Mouse (Mus musculus): ENCODE data around the gene Arhgap15. TPM values are rescaled to one million over a fixed set of nuclear protein-coding genes. Genes with fewer than 3 reads are reported as not detected.

Arhgap15 gene
- total RNA-seq, 2 experiments from 2014 or later: 9.4 to 9.8 TPM

DNA sequence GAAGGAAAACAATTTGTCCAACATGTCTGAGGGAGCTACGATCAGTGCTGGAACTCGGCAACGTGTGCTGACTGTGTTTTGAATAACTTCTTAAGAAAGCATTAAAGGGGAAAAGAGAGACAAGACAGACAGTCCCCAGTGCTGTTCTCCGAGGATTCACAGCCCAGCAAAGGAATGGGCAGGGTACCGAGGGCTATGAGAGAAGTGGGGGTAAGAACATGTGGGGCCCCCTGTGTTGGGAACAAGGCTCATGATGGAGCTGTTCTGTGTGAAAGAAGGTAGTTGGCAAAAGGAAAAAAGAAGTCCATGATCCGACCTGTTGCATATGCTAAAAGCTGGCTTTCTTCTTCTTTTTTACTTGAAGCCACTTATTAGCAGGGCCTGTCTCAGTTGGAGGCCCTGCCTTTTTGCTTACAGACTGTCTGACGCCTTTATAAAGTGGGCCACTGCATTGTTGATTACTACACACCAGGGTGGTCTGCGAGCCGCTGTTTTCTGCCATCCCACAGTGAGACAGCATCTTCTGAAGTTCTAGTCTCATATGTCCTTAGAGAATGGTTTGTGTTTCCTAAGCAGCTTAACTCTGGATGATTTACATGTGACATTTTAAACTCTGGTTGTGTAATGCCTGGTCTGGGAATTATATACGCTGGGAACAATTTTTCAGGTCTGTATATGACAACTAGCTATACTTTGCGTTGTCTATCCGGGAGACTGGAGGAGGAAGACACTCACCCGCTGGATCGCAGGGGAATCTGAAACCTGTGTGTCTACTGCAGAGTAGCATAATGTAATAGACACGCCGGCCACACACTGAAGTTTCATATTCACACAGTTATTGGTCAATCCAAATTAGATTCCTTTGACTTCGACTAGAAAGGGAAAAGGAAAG is 523.1 kb downstream of the Arhgap15 start:
- DNase-seq (ENCODE audit: extremely low spot score in 1 of 2, low spot score in 1 of 2): no peak

DNA sequence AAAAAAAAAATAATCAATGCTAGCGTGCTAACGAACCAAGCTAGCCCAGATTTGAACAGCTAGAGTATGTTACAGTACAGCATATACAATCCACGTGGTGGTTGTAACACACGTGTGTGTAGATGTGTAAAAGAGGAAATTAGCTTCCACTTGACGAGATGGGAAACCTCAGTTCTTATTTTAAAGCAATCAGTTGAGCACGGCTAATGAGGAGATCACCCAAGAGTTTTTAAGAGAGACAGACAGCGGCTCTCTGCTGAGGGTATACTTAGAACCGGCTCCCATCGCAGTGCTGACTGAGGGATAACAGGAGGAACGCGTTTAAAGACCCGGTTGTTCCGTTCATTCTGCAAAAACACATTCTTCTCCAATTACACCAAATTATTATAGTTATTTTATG is 524.0 kb downstream of the Arhgap15 start:
- no peak for DNase-seq (ENCODE audit: extremely low spot score in 1 of 2, low spot score in 1 of 2)

DNA sequence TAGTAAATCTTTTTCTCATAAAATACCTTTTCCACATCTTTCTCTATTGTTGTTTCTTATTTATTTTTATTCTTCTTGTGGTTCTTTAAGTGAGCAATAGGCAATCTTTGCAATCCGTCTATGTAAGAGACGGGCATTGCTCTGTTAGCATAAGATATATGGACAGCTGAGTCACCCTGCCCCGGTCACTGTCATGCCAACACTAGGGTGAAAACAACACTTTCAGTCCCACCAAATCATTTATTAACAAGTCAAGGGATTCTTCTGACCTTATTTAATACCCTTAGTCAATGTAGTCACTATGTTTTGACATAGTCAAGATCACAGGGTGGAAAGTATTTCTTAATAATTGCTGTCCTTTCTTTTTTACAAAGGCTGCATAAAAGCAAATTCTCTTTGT is 525.8 kb downstream of the Arhgap15 start:
- DNase-seq (ENCODE audit: extremely low spot score in 1 of 2, low spot score in 1 of 2): no peak

- no peak for DNase-seq (ENCODE audit: extremely low spot score in 1 of 2, low spot score in 1 of 2)
These were observed 537.6 kb downstream of the Arhgap15 start for GRCm38 (mm10) chr2:44286181-44286719.

- DNase-seq (ENCODE audit: extremely low spot score in 1 of 2, low spot score in 1 of 2): no peak
These were observed 550.5 kb downstream of the Arhgap15 start for GRCm38 (mm10) chr2:44299156-44299555.

GRCm38 (mm10) chr2:44299909-44300308 is 551.3 kb downstream of the Arhgap15 start:
- no peak for DNase-seq (ENCODE audit: extremely low spot score in 1 of 2, low spot score in 1 of 2)

- no peak for DNase-seq (ENCODE audit: extremely low spot score in 1 of 2, low spot score in 1 of 2)
These were observed 551.8 kb downstream of the Arhgap15 start for GRCm38 (mm10) chr2:44300466-44300865.

GRCm38 (mm10) chr2:44304261-44304970 is 555.8 kb downstream of the Arhgap15 start:
- DNase-seq (ENCODE audit: extremely low spot score in 1 of 2, low spot score in 1 of 2): no peak

GRCm38 (mm10) chr2:44304971-44305808 is 556.6 kb downstream of the Arhgap15 start:
- no peak for DNase-seq (ENCODE audit: extremely low spot score in 1 of 2, low spot score in 1 of 2)

GRCm38 (mm10) chr2:44306137-44306536 is 557.5 kb downstream of the Arhgap15 start:
- no peak for DNase-seq (ENCODE audit: extremely low spot score in 1 of 2, low spot score in 1 of 2)

- DNase-seq (ENCODE audit: extremely low spot score in 1 of 2, low spot score in 1 of 2): no peak
These were observed 560.5 kb downstream of the Arhgap15 start for GRCm38 (mm10) chr2:44309124-44309523.

DNA sequence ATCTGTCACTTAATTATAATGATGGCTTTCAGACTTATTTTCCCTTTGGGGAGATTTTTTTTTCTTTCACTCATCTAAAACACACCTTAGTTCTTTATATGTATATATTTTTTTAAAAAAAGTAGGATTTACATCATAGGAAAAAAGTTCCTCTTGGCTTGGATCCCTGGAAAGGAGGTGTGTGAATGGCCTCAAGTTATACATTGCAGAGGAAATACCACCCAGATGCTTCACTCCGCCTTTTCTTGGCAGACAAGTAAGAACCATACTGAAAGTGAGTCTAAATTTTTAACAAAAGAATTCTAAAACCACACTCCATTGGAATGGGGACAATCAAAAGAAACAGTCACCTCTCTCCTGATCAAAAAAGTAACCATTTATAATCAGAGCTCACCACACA is 560.9 kb downstream of the Arhgap15 start:
- DNase-seq (ENCODE audit: extremely low spot score in 1 of 2, low spot score in 1 of 2): no peak

DNA sequence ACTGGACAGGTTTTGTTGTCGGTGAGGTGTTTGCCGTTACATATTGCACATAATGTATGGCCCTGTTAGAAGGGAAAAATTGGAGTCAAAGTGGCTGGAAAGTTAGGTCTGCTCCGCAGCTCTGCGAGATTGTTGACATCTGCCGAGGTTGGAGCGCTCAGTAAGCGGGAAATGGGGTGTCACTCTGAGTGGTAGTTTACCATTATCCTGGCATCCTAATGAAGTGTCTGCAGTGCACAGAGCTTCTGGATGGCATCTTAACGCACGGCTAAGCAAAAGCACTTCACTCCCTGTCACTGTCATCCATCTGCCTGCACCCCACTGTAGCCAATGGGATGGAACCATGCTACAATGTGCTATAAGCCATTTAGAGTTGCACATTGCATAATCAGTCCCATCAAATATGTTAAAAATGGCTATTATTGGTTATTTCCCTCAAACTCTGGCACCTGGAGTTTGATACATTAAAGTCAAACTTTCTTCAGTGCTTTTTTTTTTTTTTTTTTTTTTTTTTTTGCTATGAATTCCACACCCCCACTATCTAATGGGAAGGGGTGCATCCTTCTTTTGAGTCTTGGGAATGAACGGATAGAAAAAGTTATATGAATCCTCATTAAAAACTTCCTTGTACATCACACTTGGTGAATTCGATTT is 561.6 kb downstream of the Arhgap15 start:
- no peak for DNase-seq (ENCODE audit: extremely low spot score in 1 of 2, low spot score in 1 of 2)

- DNase-seq (ENCODE audit: extremely low spot score in 1 of 2, low spot score in 1 of 2): no peak
These were observed 562.6 kb downstream of the Arhgap15 start for GRCm38 (mm10) chr2:44311216-44311615.

DNA sequence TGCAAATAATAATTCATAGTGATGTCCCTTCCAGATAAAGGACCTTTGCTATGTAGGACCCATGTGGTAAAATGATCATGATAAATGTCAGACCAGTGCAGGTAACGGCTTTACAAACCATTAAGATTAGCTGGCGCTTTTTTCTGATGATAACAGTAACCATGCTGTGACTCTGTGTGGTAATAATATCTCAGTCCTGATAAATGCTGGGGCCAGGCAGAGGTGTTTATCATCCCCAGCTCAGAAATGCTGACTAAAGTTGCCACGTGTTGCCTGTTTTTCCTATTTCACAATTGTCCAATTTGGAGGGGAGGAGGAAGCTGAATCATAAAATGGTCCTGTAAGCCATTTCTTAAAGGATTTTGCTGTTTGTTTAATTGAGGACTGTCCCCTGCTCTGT is 564.9 kb downstream of the Arhgap15 start:
- DNase-seq (ENCODE audit: extremely low spot score in 1 of 2, low spot score in 1 of 2): no peak

DNA sequence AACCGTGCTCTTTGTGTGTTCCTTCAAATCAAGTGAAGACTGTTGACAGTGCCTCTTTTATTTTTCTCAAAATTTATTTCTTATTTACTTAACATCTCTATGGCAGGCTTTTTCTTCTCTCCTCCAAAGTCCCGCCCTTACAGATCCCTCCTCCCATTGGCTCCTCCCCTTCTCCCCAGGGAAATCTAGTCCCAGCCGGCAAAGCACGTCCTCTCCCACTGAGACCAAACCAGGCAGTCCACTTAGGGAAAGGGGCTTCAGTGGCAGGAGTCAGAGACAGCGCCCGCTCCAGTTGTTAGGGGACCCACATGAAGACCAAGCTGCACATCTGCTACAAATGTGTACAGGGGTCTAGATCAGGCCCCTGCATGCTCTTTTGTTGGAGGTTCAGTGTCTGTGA is 569.8 kb downstream of the Arhgap15 start:
- DNase-seq (ENCODE audit: extremely low spot score in 1 of 2, low spot score in 1 of 2): no peak

GRCm38 (mm10) chr2:44319479-44319878 is 570.9 kb downstream of the Arhgap15 start:
- no peak for DNase-seq (ENCODE audit: extremely low spot score in 1 of 2, low spot score in 1 of 2)

DNA sequence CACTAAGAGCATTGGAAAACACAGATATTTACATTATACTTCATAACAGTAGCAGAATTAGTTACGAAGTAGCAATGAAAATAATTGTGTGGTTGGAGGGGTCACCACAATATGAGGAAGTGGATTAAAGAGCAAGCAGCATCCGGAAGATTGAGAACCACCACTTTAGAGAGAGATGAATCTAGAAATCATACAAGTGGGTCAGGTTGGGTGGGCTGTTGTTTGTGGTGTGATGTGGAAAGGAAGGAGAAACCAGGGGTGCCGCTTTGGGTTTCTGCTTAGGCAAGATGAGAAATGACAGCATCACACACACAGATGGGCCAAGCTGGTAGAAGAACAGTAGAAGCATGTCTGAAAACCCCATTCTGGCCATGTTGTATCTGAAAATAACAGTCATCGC is 575.2 kb downstream of the Arhgap15 start:
- DNase-seq (ENCODE audit: extremely low spot score in 1 of 2, low spot score in 1 of 2): no peak

GRCm38 (mm10) chr2:44333295-44333694 is 584.7 kb downstream of the Arhgap15 start:
- no peak for DNase-seq (ENCODE audit: extremely low spot score in 1 of 2, low spot score in 1 of 2)

- DNase-seq (ENCODE audit: extremely low spot score in 1 of 2, low spot score in 1 of 2): no peak
These were observed 585.4 kb downstream of the Arhgap15 start for GRCm38 (mm10) chr2:44334006-44334405.

All from layer of hippocampus, postnatal 25 days (tissue).